Mouse (Mus musculus): ENCODE data around the gene Pes1.
"Not testable (repeated sequence)": the region's sequence is repeated elsewhere in the genome, so short reads cannot be mapped to it uniquely, and the experiment has no call there.

Gene Pes1

GRCm38 (mm10) chr11:4005220-4005805 is 41.5 kb downstream of the Pes1 start:
- no peak for DNase-seq (ENCODE audit: low read depth, low spot score)

DNA sequence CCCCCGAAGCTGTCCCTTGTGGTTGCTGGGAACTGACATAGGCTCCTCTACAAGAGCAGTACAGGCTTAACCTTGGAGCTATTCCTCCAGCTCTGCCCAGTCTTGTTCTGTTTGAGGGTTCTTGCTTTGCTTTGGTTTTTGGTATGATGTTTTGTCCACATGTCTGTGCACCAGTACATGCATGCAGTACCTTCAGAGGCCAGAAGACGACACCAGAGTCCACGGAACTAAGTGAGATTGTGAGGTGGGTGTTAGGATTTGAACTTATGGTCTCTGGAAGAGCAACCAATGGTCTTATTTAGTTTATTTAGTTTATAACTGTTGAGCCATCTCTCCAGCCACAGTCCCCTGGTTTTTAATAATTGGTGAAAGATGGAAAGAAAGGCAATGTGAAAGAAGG is 42.7 kb downstream of the Pes1 start:
- peak; percentile 29 for DNase-seq (ENCODE audit: low read depth, low spot score)

DNA sequence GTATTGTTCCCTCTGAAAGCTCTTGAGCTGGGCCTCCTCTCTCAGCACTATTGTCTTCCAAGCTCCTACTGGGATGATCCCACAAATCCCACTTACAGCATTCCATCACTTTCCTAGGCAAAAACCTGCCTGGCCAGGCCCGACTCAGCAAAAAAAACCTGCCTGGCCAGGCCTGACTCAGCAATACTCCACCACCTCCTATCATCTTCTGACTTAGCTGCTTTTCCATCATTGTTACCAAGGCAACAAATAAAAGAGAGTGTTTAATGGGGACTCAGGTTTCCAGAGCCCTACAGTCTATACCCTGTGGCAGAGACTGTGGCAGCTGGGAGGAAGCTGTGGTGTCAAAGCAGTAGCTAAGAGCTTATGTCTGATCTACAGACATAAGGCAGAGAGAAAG is 48.8 kb downstream of the Pes1 start:
- DNase-seq (ENCODE audit: low read depth, low spot score), result peak; percentile 57

GRCm38 (mm10) chr11:4015796-4016195 is 52.0 kb downstream of the Pes1 start:
- DNase-seq (ENCODE audit: low read depth, low spot score), result not testable (repeated sequence)

DNA sequence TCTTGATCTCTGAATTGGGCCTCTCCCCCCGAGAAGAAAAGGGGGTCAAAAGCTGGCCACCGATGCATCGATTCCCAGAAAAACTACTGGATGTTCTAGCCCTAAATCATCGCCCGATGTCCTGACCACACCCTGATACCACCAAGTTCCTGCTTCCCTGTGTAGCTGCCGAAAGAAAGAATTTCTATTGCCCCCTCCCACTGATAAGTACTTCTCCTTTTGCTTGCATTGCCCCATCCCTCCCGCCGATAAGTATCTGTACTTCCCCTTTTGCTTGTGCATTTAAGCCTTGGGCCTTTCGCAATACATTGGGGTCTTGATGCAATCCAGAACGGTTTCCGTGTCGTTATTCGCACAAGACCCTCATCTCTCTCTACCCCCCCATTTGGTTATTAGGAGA is 58.3 kb downstream of the Pes1 start:
- DNase-seq (ENCODE audit: low read depth, low spot score), result not testable (repeated sequence)

- DNase-seq (ENCODE audit: low read depth, low spot score), result no peak
Measured at GRCm38 (mm10) chr11:4023321-4023720, 59.5 kb downstream of the Pes1 start.

GRCm38 (mm10) chr11:4027066-4027465 is 63.3 kb downstream of the Pes1 start:
- no peak for DNase-seq (ENCODE audit: low read depth, low spot score)

GRCm38 (mm10) chr11:4027561-4028334 is 64.0 kb downstream of the Pes1 start:
- no peak for DNase-seq (ENCODE audit: low read depth, low spot score)

GRCm38 (mm10) chr11:4029343-4029742 is 65.6 kb downstream of the Pes1 start:
- peak; percentile 73 for DNase-seq (ENCODE audit: low read depth, low spot score)

Data from R1 (cell line).